Mouse (Mus musculus) G1E (cell line): ENCODE data around the gene Trp53bp1. TPM values are rescaled to one million over a fixed set of nuclear protein-coding genes. Genes with fewer than 3 reads are reported as not detected.

ENCODE experiments used
- ATAC-seq: 2 replicates; pipeline ENCODE4 v1.8.0; 2016; ENCODE audit warnings: mild to moderate bottlenecking; ENCODE audit not compliant: insufficient number of reproducible peaks, poor library complexity, low FRiP score, severe bottlenecking; ENCODE audit errors: extremely low read depth
- DNase-seq: peaks from one replicate; pipeline ENCODE4 v3.0.0; 2012; ENCODE audit warnings: low spot score
- H3K27me3 ChIP-seq: 2 replicates; pipeline ENCODE4 v1.6.1; 2012; ENCODE audit warnings: mild to moderate bottlenecking, low read length, inconsistent platforms; ENCODE audit not compliant: insufficient read depth
- H3K36me3 ChIP-seq: replicated peaks from 2 replicates; pipeline ENCODE3; 2012; ENCODE audit warnings: mild to moderate bottlenecking, inconsistent platforms
- H3K4me1 ChIP-seq: 2 replicates; pipeline ENCODE4 v1.6.1; 2012; ENCODE audit warnings: low read depth, low read length, inconsistent platforms, mixed read lengths; ENCODE audit not compliant: insufficient read depth
- H3K4me3 ChIP-seq: 2 replicates; pipeline ENCODE4 v1.5.1; 2012; ENCODE audit warnings: low read depth, mild to moderate bottlenecking, inconsistent platforms, low read length, moderate library complexity, mixed read lengths
- H3K9me3 ChIP-seq: replicated peaks from 2 replicates; pipeline ENCODE4 v1.6.1; 2012; ENCODE audit warnings: inconsistent platforms
- CTCF ChIP-seq: IDR thresholded peaks from 2 replicates; pipeline ENCODE4 v1.5.1; 2012; ENCODE audit warnings: low read depth, low read length, inconsistent platforms, mixed read lengths
- GATA1 ChIP-seq: IDR thresholded peaks from 2 replicates; pipeline ENCODE4 v1.6.1; 2012; ENCODE audit warnings: borderline replicate concordance, low read length, inconsistent platforms, mixed read lengths
- GATA2 ChIP-seq: IDR thresholded peaks from 2 replicates; pipeline ENCODE4 v1.6.1; 2012; ENCODE audit warnings: low read depth, low read length, inconsistent platforms, borderline replicate concordance
- POLR2AphosphoS5 ChIP-seq: IDR thresholded peaks from 2 replicates; pipeline ENCODE4 v1.6.1; 2012; ENCODE audit warnings: low read depth, low read length, inconsistent platforms; ENCODE audit not compliant: insufficient replicate concordance
- TAL1 ChIP-seq: conservative IDR thresholded peaks from 2 replicates; pipeline ENCODE4 v1.6.1; 2012; ENCODE audit warnings: low read depth, low read length, inconsistent platforms, mixed read lengths
- polyA plus RNA-seq: library from polyadenylated mRNA; stranded (reverse); fragments of >175 nt; gene quantifications from 2 replicates; pipeline ENCODE4 v1.2.3, GENCODE M21; 2012
- total RNA-seq, 2 experiments: library from RNA; stranded (forward) in 1 of 2; stranded (reverse) in 1 of 2; fragments of 200-1000 nt in 1 of 2; fragments of >200 nt in 1 of 2; fragmentation: Nextera tagmentation in 1 of 2; gene quantifications; 2 replicates each; pipeline ENCODE4 v1.2.3; 2014 to 2017

The Trp53bp1 gene
- total and polyA plus RNA-seq, 3 experiments = 20.1 to 41.1 (median 25.9) TPM

GRCm38 (mm10) chr2:121169902-121170301 lies 101.3 kb downstream of the Trp53bp1 start:
- Histone ChIP-seq H3K9me3 (no peaks in the 10 kb centered on the region), H3K4me1 (peaks cover 36% of the 10 kb centered on the region), H3K4me3 (peak overlapping the region; percentile 85), H3K36me3 (peaks cover 51% of the 10 kb centered on the region), H3K27me3 (no peaks in the 10 kb centered on the region)
- no peak for TF ChIP-seq TAL1
- TF ChIP-seq POLR2AphosphoS5 = no peak
- TF ChIP-seq GATA2 = no peak
- TF ChIP-seq CTCF = no peak
- TF ChIP-seq GATA1 = no peak
- DNase-seq = no peak
- no peak for ATAC-seq

- no peaks in the 10 kb centered on the region for H3K9me3 ChIP-seq
- H3K4me1 ChIP-seq = peaks cover 36% of the 10 kb centered on the region
- DNase-seq (no peak), ATAC-seq (no peak)
- no peak overlapping the region; the same call in 1 of the 2 replicates for H3K4me3 ChIP-seq
- no peaks in the 10 kb centered on the region for H3K27me3 ChIP-seq
- TF ChIP-seq CTCF (no peak), POLR2AphosphoS5 (no peak), GATA1 (no peak), TAL1 (no peak), GATA2 (no peak)
- H3K36me3 ChIP-seq = peaks cover 51% of the 10 kb centered on the region
Observed at GRCm38 (mm10) chr2:121169173-121169572, 102.0 kb downstream of the Trp53bp1 start.

GRCm38 (mm10) chr2:121153100-121153499 lies 118.1 kb downstream of the Trp53bp1 start:
- H3K4me3 ChIP-seq = no peak overlapping the region
- ATAC-seq = no peak
- no peaks in the 10 kb centered on the region for H3K4me1 ChIP-seq
- H3K9me3 ChIP-seq = no peaks in the 10 kb centered on the region
- no peak for DNase-seq
- no peaks in the 10 kb centered on the region for H3K27me3 ChIP-seq
- TF ChIP-seq TAL1 = no peak
- TF ChIP-seq GATA2 = no peak
- no peak for TF ChIP-seq POLR2AphosphoS5
- TF ChIP-seq GATA1 = no peak
- no peak for TF ChIP-seq CTCF
- peaks cover 69% of the 10 kb centered on the region for H3K36me3 ChIP-seq

GRCm38 (mm10) chr2:121149679-121150078 lies 121.5 kb downstream of the Trp53bp1 start:
- no peaks in the 10 kb centered on the region for H3K4me1 ChIP-seq
- DNase-seq (no peak), ATAC-seq (no peak)
- H3K4me3 ChIP-seq = no peak overlapping the region
- H3K36me3 ChIP-seq = peaks cover 76% of the 10 kb centered on the region
- H3K9me3 ChIP-seq = no peaks in the 10 kb centered on the region
- H3K27me3 ChIP-seq = no peaks in the 10 kb centered on the region
- TF ChIP-seq TAL1 = no peak
- TF ChIP-seq GATA2 = no peak
- TF ChIP-seq CTCF = no peak
- TF ChIP-seq POLR2AphosphoS5 = no peak
- TF ChIP-seq GATA1 = no peak

Other genes starting within 250 kb of the Trp53bp1 start
- gene Epb42, start 234.3 kb downstream of the Trp53bp1 start, total RNA-seq (2014; fragmentation: Nextera tagmentation) = 11.5 and 88.7 TPM in 2 replicates
- gene Epb42, start 234.3 kb downstream of the Trp53bp1 start, total RNA-seq (2017) = 6.2 and 6.3 TPM in 2 replicates
- gene Epb42, start 234.3 kb downstream of the Trp53bp1 start, polyA plus RNA-seq = 1.0 and 1.1 TPM in 2 replicates
- gene Tgm5, start 185.6 kb downstream of the Trp53bp1 start, total RNA-seq (2014; fragmentation: Nextera tagmentation) = not detected in 2 replicates
- gene Tgm5, start 185.6 kb downstream of the Trp53bp1 start, total RNA-seq (2017) = 0.11 TPM in 1 of 2 replicates, not detected in the other
- gene Tgm5, start 185.6 kb downstream of the Trp53bp1 start, polyA plus RNA-seq = not detected in 2 replicates
- gene Tgm7, start 161.6 kb downstream of the Trp53bp1 start, total RNA-seq (2014; fragmentation: Nextera tagmentation) = not detected in 2 replicates
- gene Tgm7, start 161.6 kb downstream of the Trp53bp1 start, total RNA-seq (2017) = 0.05 TPM in 1 of 2 replicates, not detected in the other
- not detected in 2 replicates for gene Tgm7, start 161.6 kb downstream of the Trp53bp1 start, polyA plus RNA-seq
- 25.1 and 29.3 TPM in 2 replicates for gene Adal, start 131.0 kb downstream of the Trp53bp1 start, total RNA-seq (2014; fragmentation: Nextera tagmentation)
- 15.2 and 15.5 TPM in 2 replicates for gene Adal, start 131.0 kb downstream of the Trp53bp1 start, total RNA-seq (2017)
- gene Adal, start 131.0 kb downstream of the Trp53bp1 start, polyA plus RNA-seq = 2.4 and 2.9 TPM in 2 replicates
- gene Lcmt2, start 130.8 kb downstream of the Trp53bp1 start, total RNA-seq (2014; fragmentation: Nextera tagmentation) = 8.1 and 12.0 TPM in 2 replicates
- gene Lcmt2, start 130.8 kb downstream of the Trp53bp1 start, total RNA-seq (2017) = 8.0 and 9.6 TPM in 2 replicates
- gene Lcmt2, start 130.8 kb downstream of the Trp53bp1 start, polyA plus RNA-seq = 7.4 and 9.3 TPM in 2 replicates
- gene Tubgcp4, start 100.8 kb downstream of the Trp53bp1 start, total RNA-seq (2014; fragmentation: Nextera tagmentation) = 73.7 and 75.2 TPM in 2 replicates
- 60.9 and 61.9 TPM in 2 replicates for gene Tubgcp4, start 100.8 kb downstream of the Trp53bp1 start, total RNA-seq (2017)
- gene Tubgcp4, start 100.8 kb downstream of the Trp53bp1 start, polyA plus RNA-seq = 8.5 and 19.1 TPM in 2 replicates
- gene Zscan29, start 100.3 kb downstream of the Trp53bp1 start, total RNA-seq (2014; fragmentation: Nextera tagmentation) = 20.1 and 29.1 TPM in 2 replicates
- 12.9 and 16.3 TPM in 2 replicates for gene Zscan29, start 100.3 kb downstream of the Trp53bp1 start, total RNA-seq (2017)
- gene Zscan29, start 100.3 kb downstream of the Trp53bp1 start, polyA plus RNA-seq = 10.2 and 10.3 TPM in 2 replicates
- gene Map1a, start 18.2 kb upstream of the Trp53bp1 start, total RNA-seq (2014; fragmentation: Nextera tagmentation) = 2.5 and 3.3 TPM in 2 replicates
- 0.66 and 2.2 TPM in 2 replicates for gene Map1a, start 18.2 kb upstream of the Trp53bp1 start, total RNA-seq (2017)
- gene Map1a, start 18.2 kb upstream of the Trp53bp1 start, polyA plus RNA-seq = 7.0 and 7.4 TPM in 2 replicates
- gene Ppip5k1, start 84.0 kb upstream of the Trp53bp1 start, total RNA-seq (2014; fragmentation: Nextera tagmentation) = 11.1 and 15.2 TPM in 2 replicates
- gene Ppip5k1, start 84.0 kb upstream of the Trp53bp1 start, total RNA-seq (2017) = 8.4 and 11.3 TPM in 2 replicates
- gene Ppip5k1, start 84.0 kb upstream of the Trp53bp1 start, polyA plus RNA-seq = 2.0 and 2.6 TPM in 2 replicates
- gene Ckmt1, start 86.3 kb upstream of the Trp53bp1 start, total RNA-seq (2014; fragmentation: Nextera tagmentation) = 9.8 TPM in 1 of 2 replicates, not detected in the other
- gene Ckmt1, start 86.3 kb upstream of the Trp53bp1 start, total RNA-seq (2017) = 0.55 TPM in 1 of 2 replicates, not detected in the other
- gene Ckmt1, start 86.3 kb upstream of the Trp53bp1 start, polyA plus RNA-seq = not detected in 2 replicates
- not detected in 2 replicates for gene Strc, start 115.8 kb upstream of the Trp53bp1 start, total RNA-seq (2014; fragmentation: Nextera tagmentation)
- 0.05 TPM in 1 of 2 replicates, not detected in the other for gene Strc, start 115.8 kb upstream of the Trp53bp1 start, total RNA-seq (2017)
- not detected in 2 replicates for gene Strc, start 115.8 kb upstream of the Trp53bp1 start, polyA plus RNA-seq
- 233 and 263 TPM in 2 replicates for gene Pdia3, start 142.4 kb upstream of the Trp53bp1 start, total RNA-seq (2014; fragmentation: Nextera tagmentation)
- 90.1 and 104 TPM in 2 replicates for gene Pdia3, start 142.4 kb upstream of the Trp53bp1 start, total RNA-seq (2017)
- gene Pdia3, start 142.4 kb upstream of the Trp53bp1 start, polyA plus RNA-seq = 315 and 418 TPM in 2 replicates
- 2.9 and 3.4 TPM in 2 replicates for gene Catsper2, start 142.4 kb upstream of the Trp53bp1 start, total RNA-seq (2014; fragmentation: Nextera tagmentation)
- 0.55 and 1.2 TPM in 2 replicates for gene Catsper2, start 142.4 kb upstream of the Trp53bp1 start, total RNA-seq (2017)
- gene Catsper2, start 142.4 kb upstream of the Trp53bp1 start, polyA plus RNA-seq = 0.11 and 0.13 TPM in 2 replicates
- not detected in 2 replicates for gene Ell3, start 172.9 kb upstream of the Trp53bp1 start, total RNA-seq (2014; fragmentation: Nextera tagmentation)
- 0.29 TPM in 1 of 2 replicates, not detected in the other for gene Ell3, start 172.9 kb upstream of the Trp53bp1 start, total RNA-seq (2017)
- gene Ell3, start 172.9 kb upstream of the Trp53bp1 start, polyA plus RNA-seq = 0.02 TPM in 1 of 2 replicates, not detected in the other
- gene Serf2, start 177.8 kb upstream of the Trp53bp1 start, total RNA-seq (2014; fragmentation: Nextera tagmentation) = 123 and 125 TPM in 2 replicates
- gene Serf2, start 177.8 kb upstream of the Trp53bp1 start, total RNA-seq (2017) = 282 and 373 TPM in 2 replicates
- gene Serf2, start 177.8 kb upstream of the Trp53bp1 start, polyA plus RNA-seq = 206 and 279 TPM in 2 replicates
- gene Hypk, start 181.9 kb upstream of the Trp53bp1 start, total RNA-seq (2014; fragmentation: Nextera tagmentation) = 20.7 and 21.5 TPM in 2 replicates
- 73.2 and 82.9 TPM in 2 replicates for gene Hypk, start 181.9 kb upstream of the Trp53bp1 start, total RNA-seq (2017)
- 112 and 124 TPM in 2 replicates for gene Hypk, start 181.9 kb upstream of the Trp53bp1 start, polyA plus RNA-seq
- not detected in 2 replicates for gene Serinc4, start 185.4 kb upstream of the Trp53bp1 start, total RNA-seq (2014; fragmentation: Nextera tagmentation)
- gene Serinc4, start 185.4 kb upstream of the Trp53bp1 start, total RNA-seq (2017) = 0.58 and 1.3 TPM in 2 replicates
- not detected in 2 replicates for gene Serinc4, start 185.4 kb upstream of the Trp53bp1 start, polyA plus RNA-seq
- 36.4 and 42.6 TPM in 2 replicates for gene Mfap1b, start 202.7 kb upstream of the Trp53bp1 start, total RNA-seq (2014; fragmentation: Nextera tagmentation)
- 21.7 and 29.2 TPM in 2 replicates for gene Mfap1b, start 202.7 kb upstream of the Trp53bp1 start, total RNA-seq (2017)
- gene Mfap1b, start 202.7 kb upstream of the Trp53bp1 start, polyA plus RNA-seq = 2.5 and 5.3 TPM in 2 replicates
- gene Mfap1a, start 235.3 kb upstream of the Trp53bp1 start, total RNA-seq (2014; fragmentation: Nextera tagmentation) = 32.5 and 34.1 TPM in 2 replicates
- 54.2 and 57.1 TPM in 2 replicates for gene Mfap1a, start 235.3 kb upstream of the Trp53bp1 start, total RNA-seq (2017)
- 6.7 and 11.1 TPM in 2 replicates for gene Mfap1a, start 235.3 kb upstream of the Trp53bp1 start, polyA plus RNA-seq
- gene Wdr76, start 235.3 kb upstream of the Trp53bp1 start, total RNA-seq (2014; fragmentation: Nextera tagmentation) = 58.6 and 68.8 TPM in 2 replicates
- gene Wdr76, start 235.3 kb upstream of the Trp53bp1 start, total RNA-seq (2017) = 50.5 and 56.5 TPM in 2 replicates
- gene Wdr76, start 235.3 kb upstream of the Trp53bp1 start, polyA plus RNA-seq = 1.9 and 2.7 TPM in 2 replicates